Mouse (Mus musculus) G1E (cell line): ENCODE results near the gene Dcst2.

ENCODE experiments used
- CTCF ChIP-seq: IDR thresholded peaks from 2 replicates; pipeline ENCODE4 v1.5.1; 2012; ENCODE audit warnings: low read depth, low read length, inconsistent platforms, mixed read lengths
- GATA1 ChIP-seq: IDR thresholded peaks from 2 replicates; pipeline ENCODE4 v1.6.1; 2012; ENCODE audit warnings: borderline replicate concordance, low read length, inconsistent platforms, mixed read lengths
- POLR2AphosphoS5 ChIP-seq: IDR thresholded peaks from 2 replicates; pipeline ENCODE4 v1.6.1; 2012; ENCODE audit warnings: low read depth, low read length, inconsistent platforms; ENCODE audit not compliant: insufficient replicate concordance
- TAL1 ChIP-seq: conservative IDR thresholded peaks from 2 replicates; pipeline ENCODE4 v1.6.1; 2012; ENCODE audit warnings: low read depth, low read length, inconsistent platforms, mixed read lengths

DNA sequence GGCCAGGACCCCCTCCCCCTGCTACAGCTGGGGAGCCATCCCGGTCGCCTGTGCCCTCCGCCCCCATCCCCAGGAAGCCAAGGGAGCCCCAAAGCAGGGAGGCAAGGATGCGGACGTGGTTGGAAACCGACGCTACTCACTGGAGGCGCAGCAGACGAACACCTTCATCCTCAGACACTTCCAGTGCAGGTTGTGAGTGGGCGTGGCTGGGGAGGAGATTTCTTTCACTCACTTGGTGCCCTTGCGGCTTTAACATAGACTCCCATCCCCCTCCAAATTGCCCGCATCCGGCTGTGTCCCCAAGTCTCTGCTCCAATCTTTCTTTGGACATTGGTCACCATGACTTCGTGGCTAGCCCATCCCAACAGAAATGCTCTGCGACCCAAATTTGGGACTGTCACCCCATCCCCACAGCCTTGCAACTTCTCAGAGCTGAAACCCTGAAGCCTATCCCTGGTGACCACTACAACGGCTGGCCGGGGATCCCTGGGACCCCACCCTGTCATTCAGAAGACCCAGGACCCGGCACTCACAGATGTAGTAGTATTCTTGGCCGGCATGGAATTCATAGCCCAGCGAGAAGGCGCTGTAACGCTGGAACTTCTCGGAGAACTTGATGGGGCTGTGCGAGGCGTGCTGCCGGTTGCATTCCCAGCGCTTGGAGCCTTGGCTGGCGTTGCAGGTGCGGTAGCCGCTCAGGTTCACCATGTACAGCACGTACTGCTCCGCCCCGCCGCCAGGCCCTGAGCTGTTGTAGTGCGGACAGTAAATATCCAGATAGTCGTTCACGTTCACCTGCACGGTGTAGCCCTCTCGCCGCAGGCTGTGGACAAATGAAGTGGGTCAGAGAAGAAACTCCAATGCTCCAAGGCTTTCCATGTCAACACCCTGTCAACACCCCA lies 45.6 kb upstream of the Dcst2 start:
- no peak for TF ChIP-seq CTCF
- TF ChIP-seq POLR2AphosphoS5: no peak
- no peak for TF ChIP-seq GATA1
- no peak for TF ChIP-seq TAL1
